Mouse (Mus musculus) intestine, embryonic 15.5 days (tissue): ENCODE measurements around the gene Tvp23b. TPM values are rescaled to one million over a fixed set of nuclear protein-coding genes. Genes with fewer than 3 reads are reported as not detected.
A peak's percentile ranks its signal among the peaks of the same experiment; 100 is the strongest.

Source experiments
- ATAC-seq: fragments of 200-750 bp; cut with Nextera tagmentation; 2 replicates; pipeline ENCODE4 v1.8.0; 2017; ENCODE audit warnings: moderate TSS enrichment, moderate library complexity
- H3K27ac ChIP-seq: fragments of 300-500 bp; sonication (generic); 2 replicates; pipeline ENCODE4 v1.5.1; 2015; ENCODE audit warnings: mild to moderate bottlenecking, inconsistent platforms
- H3K27me3 ChIP-seq: fragments of 300-500 bp; sonication (generic); replicated peaks from 2 replicates; pipeline ENCODE4 v1.6.1; 2015; ENCODE audit warnings: inconsistent platforms
- H3K36me3 ChIP-seq: fragments of 300-500 bp; sonication (generic); 2 replicates; pipeline ENCODE4 v1.6.1; 2015; ENCODE audit warnings: inconsistent platforms
- H3K4me1 ChIP-seq: fragments of 300-500 bp; sonication (generic); replicated peaks from 2 replicates; pipeline ENCODE4 v1.6.1; 2015; ENCODE audit warnings: inconsistent platforms
- H3K4me2 ChIP-seq: fragments of 300-500 bp; sonication (generic); replicated peaks from 2 replicates; pipeline ENCODE4 v1.6.1; 2015; ENCODE audit warnings: mild to moderate bottlenecking, inconsistent platforms
- H3K4me3 ChIP-seq: fragments of 300-500 bp; sonication (generic); replicated peaks from 2 replicates; pipeline ENCODE4 v1.5.1; 2015; ENCODE audit warnings: inconsistent platforms
- H3K9ac ChIP-seq: fragments of 300-500 bp; sonication (generic); 2 replicates; pipeline ENCODE4 v1.6.1; 2015; ENCODE audit warnings: inconsistent platforms
- H3K9me3 ChIP-seq: fragments of 300-500 bp; sonication (generic); 2 replicates; pipeline ENCODE4 v1.6.1; 2016; ENCODE audit warnings: inconsistent platforms
- WGBS: fragments of 180-500 bp; shearing (Covaris S2); methylation state at CpG from one replicate; pipeline ENCODE4 v1.1.7; 2015; 5-methylcytosine and 5-hydroxymethylcytosine counted together
- polyA plus RNA-seq: library from polyadenylated mRNA; unstranded; fragments of >200 nt; fragmentation: Nextera tagmentation; extraction: Ambion mirVana; gene quantifications from 2 replicates; pipeline ENCODE4 v1.2.1, GENCODE M21; 2015

The Tvp23b gene
- polyA plus RNA-seq, 1 experiment from 2014 or later = 79.6 TPM

GRCm38 (mm10) chr11:62909720-62910306 is 30.6 kb downstream of the Tvp23b start:
- ATAC-seq = no peak
- no peaks in the 10 kb centered on the region for H3K36me3 ChIP-seq
- H3K4me3 ChIP-seq = no peak overlapping the region
- H3K9me3 ChIP-seq = no peaks in the 10 kb centered on the region
- H3K4me1 ChIP-seq = no peaks in the 10 kb centered on the region
- no peaks in the 10 kb centered on the region for H3K27me3 ChIP-seq
- no peak overlapping the region for H3K27ac ChIP-seq
- H3K4me2 ChIP-seq = no peak overlapping the region
- no peak overlapping the region for H3K9ac ChIP-seq
- 71% methylated on average over 3 of the region's 3 CpGs for WGBS

- Histone ChIP-seq H3K4me3 (no peak overlapping the region), H3K27ac (no peak overlapping the region), H3K36me3 (no peaks in the 10 kb centered on the region), H3K4me2 (no peak overlapping the region), H3K9ac (no peak overlapping the region), H3K4me1 (no peaks in the 10 kb centered on the region), H3K27me3 (no peaks in the 10 kb centered on the region), H3K9me3 (no peaks in the 10 kb centered on the region)
- WGBS = 62% methylated on average over 8 of the region's 8 CpGs
- ATAC-seq = no peak
Observed at GRCm38 (mm10) chr11:62911362-62911761, 32.1 kb downstream of the Tvp23b start.

- no peak for ATAC-seq
- no peaks in the 10 kb centered on the region for H3K27me3 ChIP-seq
- H3K4me3 ChIP-seq = no peak overlapping the region
- WGBS = 83% methylated on average over 2 of the region's 2 CpGs
- H3K36me3 ChIP-seq = no peaks in the 10 kb centered on the region
- no peaks in the 10 kb centered on the region for H3K4me1 ChIP-seq
- H3K9me3 ChIP-seq = no peaks in the 10 kb centered on the region
- no peak overlapping the region for H3K4me2 ChIP-seq
- no peak overlapping the region for H3K27ac ChIP-seq
- H3K9ac ChIP-seq = no peak overlapping the region
Observed at GRCm38 (mm10) chr11:62913141-62913540, 33.9 kb downstream of the Tvp23b start.

GRCm38 (mm10) chr11:62914532-62914931 is 35.3 kb downstream of the Tvp23b start:
- Histone ChIP-seq H3K9me3 (no peaks in the 10 kb centered on the region), H3K4me2 (no peak overlapping the region), H3K4me3 (no peak overlapping the region), H3K36me3 (no peaks in the 10 kb centered on the region), H3K27me3 (no peaks in the 10 kb centered on the region), H3K9ac (no peak overlapping the region), H3K4me1 (no peaks in the 10 kb centered on the region), H3K27ac (no peak overlapping the region)
- no peak for ATAC-seq
- WGBS = 55% methylated on average over 6 of the region's 6 CpGs

- no peaks in the 10 kb centered on the region for H3K9me3 ChIP-seq
- no peak overlapping the region for H3K4me2 ChIP-seq
- no peak for ATAC-seq
- no peak overlapping the region for H3K27ac ChIP-seq
- no peak overlapping the region for H3K4me3 ChIP-seq
- H3K27me3 ChIP-seq = no peaks in the 10 kb centered on the region
- H3K36me3 ChIP-seq = no peaks in the 10 kb centered on the region
- no peak overlapping the region for H3K9ac ChIP-seq
- WGBS = 68% methylated on average over 2 of the region's 2 CpGs
- H3K4me1 ChIP-seq = peaks cover 4% of the 10 kb centered on the region; the same call in 1 of the 2 replicates
Observed at GRCm38 (mm10) chr11:62915486-62915885, 36.2 kb downstream of the Tvp23b start.

- Histone ChIP-seq H3K9me3 (no peaks in the 10 kb centered on the region), H3K27ac (no peak overlapping the region), H3K27me3 (no peaks in the 10 kb centered on the region), H3K4me1 (peaks cover 9% of the 10 kb centered on the region), H3K4me3 (no peak overlapping the region), H3K36me3 (no peaks in the 10 kb centered on the region), H3K4me2 (no peak overlapping the region), H3K9ac (no peak overlapping the region)
- WGBS = 14% methylated on average over 2 of the region's 2 CpGs
- ATAC-seq = no peak
Observed at GRCm38 (mm10) chr11:62916765-62917164, 37.5 kb downstream of the Tvp23b start.

GRCm38 (mm10) chr11:62919946-62920742 is 40.9 kb downstream of the Tvp23b start:
- no peaks in the 10 kb centered on the region for H3K36me3 ChIP-seq
- H3K9me3 ChIP-seq = no peaks in the 10 kb centered on the region
- H3K9ac ChIP-seq = no peak overlapping the region
- H3K4me3 ChIP-seq = no peak overlapping the region
- H3K4me2 ChIP-seq = no peak overlapping the region
- 0 out of 2 replicates have a peak, but pooled peaks have one; percentile 4 for ATAC-seq
- H3K27me3 ChIP-seq = no peaks in the 10 kb centered on the region
- H3K4me1 ChIP-seq = peaks cover 11% of the 10 kb centered on the region
- WGBS = 60% methylated on average over 6 of the region's 6 CpGs
- peak overlapping the region; percentile 65 for H3K27ac ChIP-seq

- H3K27ac ChIP-seq = no peak overlapping the region; the same call in 1 of the 2 replicates
- no peak overlapping the region for H3K9ac ChIP-seq
- no peaks in the 10 kb centered on the region for H3K36me3 ChIP-seq
- no peak overlapping the region for H3K4me3 ChIP-seq
- peaks cover 11% of the 10 kb centered on the region for H3K4me1 ChIP-seq
- 20% methylated on average over 6 of the region's 6 CpGs for WGBS
- ATAC-seq = peak; percentile 1; the same call in 1 of the 2 replicates
- no peaks in the 10 kb centered on the region for H3K9me3 ChIP-seq
- peak overlapping the region; percentile 54; the same call in 1 of the 2 replicates for H3K4me2 ChIP-seq
- no peaks in the 10 kb centered on the region for H3K27me3 ChIP-seq
Observed at GRCm38 (mm10) chr11:62920743-62921050, 41.4 kb downstream of the Tvp23b start.

GRCm38 (mm10) chr11:62921052-62921977 is 42.1 kb downstream of the Tvp23b start:
- Histone ChIP-seq H3K36me3 (no peaks in the 10 kb centered on the region), H3K4me1 (peaks cover 11% of the 10 kb centered on the region), H3K4me2 (peak overlapping the region; percentile 54), H3K27me3 (no peaks in the 10 kb centered on the region), H3K27ac (peak overlapping the region; percentile 86), H3K9ac (peak overlapping the region; percentile 31; the same call in 1 of the 2 replicates), H3K9me3 (no peaks in the 10 kb centered on the region), H3K4me3 (0 out of 2 replicates have a peak overlapping the region, but pooled peaks have one; percentile 19)
- WGBS = 21% methylated on average over 25 of the region's 25 CpGs
- peak; percentile 92 for ATAC-seq

GRCm38 (mm10) chr11:62924091-62924761 is 45.0 kb downstream of the Tvp23b start:
- WGBS = 64% methylated on average over 6 of the region's 6 CpGs
- no peak for ATAC-seq
- H3K27ac ChIP-seq = no peak overlapping the region

GRCm38 (mm10) chr11:62929799-62930198 is 50.5 kb downstream of the Tvp23b start:
- 37% methylated on average over 3 of the region's 3 CpGs for WGBS
- no peaks in the 10 kb centered on the region for H3K27me3 ChIP-seq
- H3K4me1 ChIP-seq = no peaks in the 10 kb centered on the region
- no peak for ATAC-seq
- H3K27ac ChIP-seq = no peak overlapping the region
- no peak overlapping the region for H3K4me2 ChIP-seq
- H3K9me3 ChIP-seq = no peaks in the 10 kb centered on the region
- no peak overlapping the region for H3K4me3 ChIP-seq
- no peak overlapping the region for H3K9ac ChIP-seq
- no peaks in the 10 kb centered on the region for H3K36me3 ChIP-seq

More at GRCm38 (mm10) chr11:62924091-62924761, 45.0 kb downstream of the Tvp23b start:
- Histone ChIP-seq H3K9ac (no peak overlapping the region), H3K36me3 (no peaks in the 10 kb centered on the region), H3K9me3 (no peaks in the 10 kb centered on the region), H3K4me1 (peaks cover 11% of the 10 kb centered on the region), H3K27me3 (no peaks in the 10 kb centered on the region), H3K4me2 (no peak overlapping the region), H3K4me3 (no peak overlapping the region)
